Mouse (Mus musculus): Measurements from ENCODE around the gene Specc1. TPM values are rescaled to one million over a fixed set of nuclear protein-coding genes. Genes with fewer than 3 reads are reported as not detected.
"Not testable (repeated sequence)": the region's sequence is repeated elsewhere in the genome, so short reads cannot be mapped to it uniquely, and the experiment has no call there.

Specc1 gene
- polyA plus RNA-seq, 1 experiment from 2014 or later = 16.6 TPM

- no peaks in the 10 kb centered on the region for H3K27me3 ChIP-seq (replicated peaks)
- H3K4me3 ChIP-seq = no peak overlapping the region
- H3K4me2 ChIP-seq = no peak overlapping the region
- H3K36me3 ChIP-seq = no peaks in the 10 kb centered on the region
- no peaks in the 10 kb centered on the region for H3K9me3 ChIP-seq (replicated peaks)
- no peak for ATAC-seq (ENCODE audit: insufficient number of reproducible peaks, low FRiP score)
- H3K9ac ChIP-seq = no peak overlapping the region
- 0 out of 2 replicates have a peak, but pooled peaks cover 2% of the 10 kb centered on the region for H3K4me1 ChIP-seq (replicated peaks)
- WGBS = 90% methylated on average over 4 of the region's 4 CpGs
- no peak overlapping the region for H3K27ac ChIP-seq (ENCODE audit: poor library complexity, severe bottlenecking)
Observed at GRCm38 (mm10) chr11:61946608-61947007, 10.0 kb upstream of the Specc1 start.

- Histone ChIP-seq H3K9ac (no peak overlapping the region), H3K36me3 (no peaks in the 10 kb centered on the region), H3K27ac (ENCODE audit: poor library complexity, severe bottlenecking) (no peak overlapping the region), H3K4me1 (replicated peaks) (0 out of 2 replicates have a peak, but pooled peaks cover 2% of the 10 kb centered on the region), H3K4me2 (no peak overlapping the region), H3K27me3 (replicated peaks) (no peaks in the 10 kb centered on the region), H3K4me3 (no peak overlapping the region), H3K9me3 (replicated peaks) (no peaks in the 10 kb centered on the region)
- under 1% methylated on average over 3 of the region's 3 CpGs for WGBS
- ATAC-seq (ENCODE audit: insufficient number of reproducible peaks, low FRiP score) = no peak
Observed at GRCm38 (mm10) chr11:61949315-61949714, 7.2 kb upstream of the Specc1 start.

GRCm38 (mm10) chr11:61950632-61951031 lies 5.9 kb upstream of the Specc1 start:
- Histone ChIP-seq H3K4me3 (no peak overlapping the region), H3K4me2 (0 out of 2 replicates have a peak overlapping the region, but pooled peaks have one; percentile 23), H3K36me3 (no peaks in the 10 kb centered on the region), H3K27ac (ENCODE audit: poor library complexity, severe bottlenecking) (no peak overlapping the region), H3K9me3 (replicated peaks) (no peaks in the 10 kb centered on the region), H3K4me1 (replicated peaks) (0 out of 2 replicates have a peak, but pooled peaks cover 2% of the 10 kb centered on the region), H3K9ac (no peak overlapping the region), H3K27me3 (replicated peaks) (no peaks in the 10 kb centered on the region)
- ATAC-seq (ENCODE audit: insufficient number of reproducible peaks, low FRiP score) = no peak
- WGBS = 15% methylated on average over 10 of the region's 10 CpGs

- Histone ChIP-seq H3K9me3 (replicated peaks) (no peaks in the 10 kb centered on the region), H3K9ac (no peak overlapping the region), H3K27ac (ENCODE audit: poor library complexity, severe bottlenecking) (no peak overlapping the region), H3K27me3 (replicated peaks) (peaks cover 20% of the 10 kb centered on the region), H3K4me2 (no peak overlapping the region), H3K36me3 (no peaks in the 10 kb centered on the region), H3K4me3 (no peak overlapping the region), H3K4me1 (replicated peaks) (peaks cover 6% of the 10 kb centered on the region; the same call in 1 of the 2 replicates)
- 70% methylated on average over 6 of the region's 6 CpGs for WGBS
- no peak for ATAC-seq (ENCODE audit: insufficient number of reproducible peaks, low FRiP score)
Observed at GRCm38 (mm10) chr11:61955136-61955535, 1.4 kb upstream of the Specc1 start.

- Histone ChIP-seq H3K9ac (no peak overlapping the region), H3K4me2 (peak overlapping the region; percentile 100), H3K27me3 (replicated peaks) (peaks cover 20% of the 10 kb centered on the region), H3K4me1 (replicated peaks) (peaks cover 4% of the 10 kb centered on the region; the same call in 1 of the 2 replicates), H3K4me3 (no peak overlapping the region), H3K36me3 (no peaks in the 10 kb centered on the region), H3K9me3 (replicated peaks) (no peaks in the 10 kb centered on the region), H3K27ac (ENCODE audit: poor library complexity, severe bottlenecking) (no peak overlapping the region)
- WGBS = 74% methylated on average over 6 of the region's 6 CpGs
- ATAC-seq (ENCODE audit: insufficient number of reproducible peaks, low FRiP score) = no peak
Observed at GRCm38 (mm10) chr11:61955951-61956350, 612 bp upstream of the Specc1 start.

- H3K36me3 ChIP-seq = no peaks in the 10 kb centered on the region
- H3K4me2 ChIP-seq = peak overlapping the region; percentile 100
- 4% methylated on average over 25 of the region's 25 CpGs for WGBS
- H3K27ac ChIP-seq (ENCODE audit: poor library complexity, severe bottlenecking) = no peak overlapping the region
- peak overlapping the region; percentile 72 for H3K9ac ChIP-seq
- peaks cover 4% of the 10 kb centered on the region; the same call in 1 of the 2 replicates for H3K4me1 ChIP-seq (replicated peaks)
- ATAC-seq (ENCODE audit: insufficient number of reproducible peaks, low FRiP score) = peak; percentile 66
- no peaks in the 10 kb centered on the region for H3K9me3 ChIP-seq (replicated peaks)
- H3K4me3 ChIP-seq = peak overlapping the region; percentile 67
- peaks cover 20% of the 10 kb centered on the region for H3K27me3 ChIP-seq (replicated peaks)
Observed at GRCm38 (mm10) chr11:61957296-61957813, 792 bp downstream of the Specc1 start.

- not testable (repeated sequence) for H3K4me1 ChIP-seq (replicated peaks); H3K4me2 ChIP-seq; H3K9ac ChIP-seq; H3K27ac ChIP-seq (ENCODE audit: poor library complexity, severe bottlenecking); H3K36me3 ChIP-seq; H3K9me3 ChIP-seq (replicated peaks); ATAC-seq (ENCODE audit: insufficient number of reproducible peaks, low FRiP score); H3K4me3 ChIP-seq
- 55% methylated on average over 6 of the region's 6 CpGs for WGBS
- peaks cover 20% of the 10 kb centered on the region for H3K27me3 ChIP-seq (replicated peaks)
Observed at GRCm38 (mm10) chr11:61958706-61959105, 2.1 kb downstream of the Specc1 start.

- Histone ChIP-seq H3K27me3 (replicated peaks) (peaks cover 20% of the 10 kb centered on the region), H3K4me3 (no peak overlapping the region), H3K4me1 (replicated peaks) (peaks cover 4% of the 10 kb centered on the region; the same call in 1 of the 2 replicates), H3K4me2 (no peak overlapping the region), H3K9me3 (replicated peaks) (no peaks in the 10 kb centered on the region), H3K27ac (ENCODE audit: poor library complexity, severe bottlenecking) (no peak overlapping the region), H3K9ac (no peak overlapping the region), H3K36me3 (no peaks in the 10 kb centered on the region)
- 79% methylated on average over 2 of the region's 2 CpGs for WGBS
- no peak for ATAC-seq (ENCODE audit: insufficient number of reproducible peaks, low FRiP score)
Observed at GRCm38 (mm10) chr11:61960096-61960495, 3.5 kb downstream of the Specc1 start.

GRCm38 (mm10) chr11:61962684-61963083 lies 6.1 kb downstream of the Specc1 start:
- Histone ChIP-seq H3K4me1 (replicated peaks) (no peaks in the 10 kb centered on the region), H3K27ac (ENCODE audit: poor library complexity, severe bottlenecking) (no peak overlapping the region), H3K36me3 (no peaks in the 10 kb centered on the region), H3K4me2 (no peak overlapping the region), H3K27me3 (replicated peaks) (peaks cover 14% of the 10 kb centered on the region), H3K9ac (no peak overlapping the region), H3K4me3 (no peak overlapping the region), H3K9me3 (replicated peaks) (no peaks in the 10 kb centered on the region)
- whole genome bisulfite sequencing = 59% methylated on average over 6 of the region's 6 CpGs
- ATAC-seq (ENCODE audit: insufficient number of reproducible peaks, low FRiP score) = no peak

- no peak overlapping the region for H3K4me3 ChIP-seq
- no peaks in the 10 kb centered on the region for H3K36me3 ChIP-seq
- H3K4me1 ChIP-seq (replicated peaks) = no peaks in the 10 kb centered on the region
- 76% methylated on average over 3 of the region's 3 CpGs for WGBS
- H3K4me2 ChIP-seq = no peak overlapping the region
- no peak for ATAC-seq (ENCODE audit: insufficient number of reproducible peaks, low FRiP score)
- no peak overlapping the region for H3K9ac ChIP-seq
- H3K9me3 ChIP-seq (replicated peaks) = no peaks in the 10 kb centered on the region
- H3K27me3 ChIP-seq (replicated peaks) = peaks cover 9% of the 10 kb centered on the region
- no peak overlapping the region for H3K27ac ChIP-seq (ENCODE audit: poor library complexity, severe bottlenecking)
Observed at GRCm38 (mm10) chr11:61963193-61963592, 6.6 kb downstream of the Specc1 start.

GRCm38 (mm10) chr11:61964611-61965010 lies 8.0 kb downstream of the Specc1 start:
- no peak for ATAC-seq (ENCODE audit: insufficient number of reproducible peaks, low FRiP score)
- Histone ChIP-seq H3K9me3 (replicated peaks) (no peaks in the 10 kb centered on the region), H3K27ac (ENCODE audit: poor library complexity, severe bottlenecking) (no peak overlapping the region), H3K4me3 (no peak overlapping the region), H3K9ac (no peak overlapping the region), H3K36me3 (no peaks in the 10 kb centered on the region), H3K27me3 (replicated peaks) (no peaks in the 10 kb centered on the region; the same call in 1 of the 2 replicates), H3K4me1 (replicated peaks) (no peaks in the 10 kb centered on the region), H3K4me2 (no peak overlapping the region)
- 82% methylated on average over 5 of the region's 5 CpGs for WGBS

GRCm38 (mm10) chr11:61967034-61967433 lies 10.5 kb downstream of the Specc1 start:
- Histone ChIP-seq H3K27ac (ENCODE audit: poor library complexity, severe bottlenecking) (no peak overlapping the region), H3K4me3 (no peak overlapping the region), H3K4me1 (replicated peaks) (no peaks in the 10 kb centered on the region), H3K36me3 (no peaks in the 10 kb centered on the region), H3K9me3 (replicated peaks) (no peaks in the 10 kb centered on the region), H3K27me3 (replicated peaks) (0 out of 2 replicates have a peak, but pooled peaks cover 6% of the 10 kb centered on the region), H3K9ac (no peak overlapping the region), H3K4me2 (no peak overlapping the region)
- WGBS = 75% methylated on average over 8 of the region's 8 CpGs
- ATAC-seq (ENCODE audit: insufficient number of reproducible peaks, low FRiP score) = no peak
